Comparison of ENCODE assay signal across 13 mouse cellular contexts in the genomic region with DNA sequence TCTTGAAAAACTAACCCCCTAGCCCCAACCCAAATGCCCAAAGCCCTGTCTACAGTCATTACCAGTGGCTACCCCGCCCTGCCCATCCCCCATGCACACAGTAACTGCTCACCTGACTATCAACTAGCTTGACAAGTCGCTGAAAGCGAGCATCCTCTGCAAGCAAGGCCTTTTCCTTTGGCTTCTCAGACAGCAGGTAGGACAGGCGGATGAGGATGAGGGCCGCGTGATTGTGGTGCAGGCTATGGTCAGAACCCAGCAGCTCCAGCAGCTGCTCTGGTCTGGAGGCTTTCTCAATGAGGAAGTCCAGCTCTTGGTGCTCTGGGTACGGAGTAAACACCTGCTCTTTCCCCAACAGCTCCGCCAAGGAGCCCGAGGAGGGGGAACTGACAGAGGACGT. TPM values are rescaled to one million over a fixed set of nuclear protein-coding genes. Genes with fewer than 3 reads are reported as not detected.
DNase-seq lines count a peak whose midpoint lies in the region; ATAC-seq and TF ChIP-seq lines count a peak whose summit lies in the region.
"Had no signal": no experiment of that assay in that cellular context is flagged by ENCODE, and none has a peak within 500 bp of the region (broad histone marks: within the 10 kb centered on the region; RNA-seq: fewer than 3 reads in every experiment).

No protein-coding gene starts in this region.

- H3K79me2 ChIP-seq in MEL (ENCODE audit: control insufficient read depth, insufficient read depth, low read length, poor library complexity): peaks cover 58% of the 10 kb centered on the region
- peaks cover 51% of the 10 kb centered on the region for H3K79me2 ChIP-seq in myocyte (ENCODE audit: control insufficient read depth, insufficient read depth)

- peak overlapping the region; percentile 91 for H3K4me2 ChIP-seq in heart, postnatal 0 days (ENCODE audit: low read depth, low read length)
- H3K4me2 ChIP-seq in intestine, embryonic 16.5 days (ENCODE audit: low read depth, low read length): peak overlapping the region; percentile 72
- peak overlapping the region; percentile 98 for H3K4me2 ChIP-seq in myocyte (ENCODE audit: low read depth)

- ATAC-seq in heart, postnatal 0 days (ENCODE audit: insufficient read depth, low read depth): no peak
- ATAC-seq in intestine, embryonic 16.5 days: no peak
- ATAC-seq: lung, postnatal 0 days had no signal

- H3K9ac ChIP-seq in heart, postnatal 0 days (replicated peaks; ENCODE audit: low read depth, low read length): no peak overlapping the region
- H3K9ac ChIP-seq in MEL (ENCODE audit: control insufficient read depth, low read depth, low read length, poor library complexity, severe bottlenecking): peak overlapping the region; percentile 92
- peak overlapping the region; percentile 87; the same call in 1 of the 2 replicates for H3K9ac ChIP-seq in intestine, embryonic 16.5 days (ENCODE audit: low read depth, low read length)
- H3K9ac ChIP-seq: embryonic facial prominence, embryonic 15.5 days had no signal

- WGBS in heart, postnatal 0 days: 75% methylated on average over 10 of the region's 10 CpGs
- 76% methylated on average over 10 of the region's 10 CpGs for WGBS in intestine, embryonic 16.5 days

- H3K27me3 ChIP-seq in heart, postnatal 0 days (ENCODE audit: control insufficient read depth, insufficient read depth, low read length): no peaks in the 10 kb centered on the region
- H3K27me3 ChIP-seq in MEL (ENCODE audit: control insufficient read depth in 1 of 2, insufficient read depth in 2 of 2, low read length in 2 of 2): no peaks in the 10 kb centered on the region
- no peaks in the 10 kb centered on the region for H3K27me3 ChIP-seq in intestine, embryonic 16.5 days (replicated peaks; ENCODE audit: control insufficient read depth, insufficient read depth, low read length)
- no peaks in the 10 kb centered on the region for H3K27me3 ChIP-seq in myocyte (ENCODE audit: control insufficient read depth, insufficient read depth, insufficient read length)
- H3K27me3 ChIP-seq: embryonic facial prominence, embryonic 15.5 days had no signal

- 0 out of 4 replicates have a peak, but pooled peaks of 1 of the 2 experiments have one; percentile 5 for TF ChIP-seq POLR2A in MEL (IDR thresholded peaks at IDR 0.05; ENCODE audit: control insufficient read depth in 1 of 2, insufficient read depth in 1 of 2, low read depth in 1 of 2, low read length in 2 of 2, poor library complexity in 1 of 2)
- no peak for TF ChIP-seq POLR2A in myocyte (IDR thresholded peaks at IDR 0.05; ENCODE audit: insufficient read length, low read depth)

- DNase-seq in heart, postnatal 0 days (ENCODE audit: low spot score): no peak
- no peak for DNase-seq in heart, postnatal 10 days
- DNase-seq in MEL (ENCODE audit: low read depth, low spot score): peak; percentile 63
- DNase-seq in adrenal gland, adult 18-20 months (ENCODE audit: low spot score in 2 of 2): no peak
- DNase-seq in spleen, postnatal 14 days (ENCODE audit: low spot score in 2 of 2): no peak
- DNase-seq: thymus, postnatal 4 days had no signal

- no peak overlapping the region for H3K27ac ChIP-seq in heart, postnatal 0 days (ENCODE audit: low read depth)
- peak overlapping the region; percentile 92 for H3K27ac ChIP-seq in MEL (ENCODE audit: control insufficient read depth, low read depth, low read length)
- H3K27ac ChIP-seq in intestine, embryonic 16.5 days (ENCODE audit: low read length): no peak overlapping the region
- H3K27ac ChIP-seq: embryonic facial prominence, embryonic 15.5 days had no signal

- H3K4me1 ChIP-seq in heart, postnatal 0 days (ENCODE audit: control insufficient read depth, insufficient read depth): peaks cover 24% of the 10 kb centered on the region
- peaks cover 11 to 27% of the 10 kb centered on the region in 2 experiments for H3K4me1 ChIP-seq in MEL (ENCODE audit: control insufficient read depth in 1 of 2, insufficient read depth in 2 of 2, low read length in 2 of 2)
- H3K4me1 ChIP-seq in intestine, embryonic 16.5 days (ENCODE audit: control insufficient read depth, insufficient read depth, low read length): peaks cover 20% of the 10 kb centered on the region

- no peak for TF ChIP-seq EP300 in heart, postnatal 0 days (IDR thresholded peaks at IDR 0.05; ENCODE audit: low read depth)
- TF ChIP-seq EP300 in MEL (IDR thresholded peaks at IDR 0.05; ENCODE audit: low read depth in 1 of 2, low read length in 2 of 2): 0 out of 4 replicates have a peak, but pooled peaks of 1 of the 2 experiments have one; percentile 1

- peak overlapping the region; percentile 84 for H3K4me3 ChIP-seq in heart, postnatal 0 days (ENCODE audit: low read depth, low read length)
- H3K4me3 ChIP-seq in MEL (ENCODE audit: control insufficient read depth in 1 of 2, insufficient read depth in 1 of 2, low read depth in 2 of 2, low read length in 2 of 2) (peak overlapping the region; percentile 77 to 92), myocyte (peak overlapping the region; percentile 98)
- peak overlapping the region; percentile 78 for H3K4me3 ChIP-seq in intestine, embryonic 16.5 days (ENCODE audit: low read length)

- no peak for TF ChIP-seq CTCF in heart, postnatal 0 days (IDR thresholded peaks at IDR 0.05; ENCODE audit: low read depth)
- TF ChIP-seq CTCF in MEL (IDR thresholded peaks at IDR 0.05 in 2 of 3, conservative IDR thresholded peaks at IDR 0.05 in 1 of 3; ENCODE audit: control insufficient read depth in 1 of 3, insufficient read depth in 1 of 3, low read depth in 2 of 3, low read length in 3 of 3, poor library complexity in 1 of 3, severe bottlenecking in 1 of 3): no peak

- no peak for TF ChIP-seq RAD21 in MEL (IDR thresholded peaks at IDR 0.05; ENCODE audit: low read depth, low read length)

- intact Hi-C loops in heart, postnatal 10 days (cut with DNase I): no loop called here

- H3ac ChIP-seq in myocyte (ENCODE audit: control insufficient read depth, insufficient read length): no peak overlapping the region

- H3K36me3 ChIP-seq in heart, postnatal 0 days (replicated peaks; ENCODE audit: control insufficient read depth, insufficient read depth, low read length): peaks cover 62% of the 10 kb centered on the region
- H3K36me3 ChIP-seq in MEL (ENCODE audit: control insufficient read depth in 1 of 2, insufficient read depth in 2 of 2, low read length in 2 of 2) (peaks cover 31 to 34% of the 10 kb centered on the region in 2 experiments), myocyte (ENCODE audit: control insufficient read depth, insufficient read depth) (peaks cover 34% of the 10 kb centered on the region)
- H3K36me3 ChIP-seq in intestine, embryonic 16.5 days (ENCODE audit: control insufficient read depth, insufficient read depth, low read length): peaks cover 31% of the 10 kb centered on the region

- no peaks in the 10 kb centered on the region for H3K9me3 ChIP-seq in heart, postnatal 0 days (replicated peaks; ENCODE audit: control insufficient read depth, low read length)
- H3K9me3 ChIP-seq in MEL (replicated peaks; ENCODE audit: insufficient read depth, low read length): no peaks in the 10 kb centered on the region
- H3K9me3 ChIP-seq in intestine, embryonic 16.5 days (ENCODE audit: control insufficient read depth, low read length): no peaks in the 10 kb centered on the region
- H3K9me3 ChIP-seq: embryonic facial prominence, embryonic 15.5 days had no signal

TF ChIP-seq in MEL, 35 proteins besides CTCF, POLR2A, EP300 and RAD21 (continues in another document):
- no peak for TF ChIP-seq SMC3 (IDR thresholded peaks at IDR 0.05; ENCODE audit: low read depth, low read length)

RNA-seq across cellular contexts. Expression of a gene that starts 2.2 kb away (rescaled TPM):
- 62.5 and 82.9 TPM in 2 replicates for total RNA-seq in heart, postnatal 0 days (2014; rRNA removed; ENCODE audit: low replicate concordance)
- 52.5 and 65.8 TPM in 2 replicates for polyA plus RNA-seq in heart, postnatal 0 days (2015; fragmentation: Nextera tagmentation; extraction: Ambion mirVana)
- 100 to 1,000 TPM; 103 to 106 TPM for total RNA-seq in heart, postnatal 10 days (2021)
- 191 and 192 TPM in 2 replicates for total RNA-seq in MEL (2012; rRNA removed)
- polyA plus RNA-seq in MEL (2012; ENCODE audit: insufficient read depth in 1 of 2, insufficient read length in 2 of 2, low read depth in 1 of 2, low replicate concordance in 2 of 2, missing spikeins in 1 of 2): 100 to 1,000 TPM; 278 to 756 TPM
- polyA plus RNA-seq in intestine, embryonic 16.5 days (2015; fragmentation: Nextera tagmentation; extraction: Ambion mirVana): 64.0 and 64.2 TPM in 2 replicates
- polyA plus RNA-seq in myocyte (2012; fragmentation: generic; extraction: Trizol): 71.7 TPM
- total RNA-seq in adrenal gland, adult 18-20 months (2021): 10 to 100 TPM; 67.7 to 77.0 TPM

RNA-seq across cellular contexts. Expression of a gene that starts 14.7 kb away (rescaled TPM):
- total RNA-seq in heart, postnatal 0 days (2014; rRNA removed; ENCODE audit: low replicate concordance): not detected in 2 replicates
- not detected in 2 replicates for polyA plus RNA-seq in heart, postnatal 0 days (2015; fragmentation: Nextera tagmentation; extraction: Ambion mirVana)
- not detected for total RNA-seq in heart, postnatal 10 days (2021)
- total RNA-seq in MEL (2012; rRNA removed): not detected in 2 replicates
- polyA plus RNA-seq in MEL (2012; ENCODE audit: insufficient read depth in 1 of 2, insufficient read length in 2 of 2, low read depth in 1 of 2, low replicate concordance in 2 of 2, missing spikeins in 1 of 2): not detected
- not detected in 2 replicates for polyA plus RNA-seq in intestine, embryonic 16.5 days (2015; fragmentation: Nextera tagmentation; extraction: Ambion mirVana)
- not detected for polyA plus RNA-seq in myocyte (2012; fragmentation: generic; extraction: Trizol)
- not detected for total RNA-seq in adrenal gland, adult 18-20 months (2021)
- total RNA-seq: hematopoietic stem cell, adult 5-6 weeks; layer of hippocampus, adult 8-10 months had no signal
- polyA plus RNA-seq: embryonic facial prominence, embryonic 15.5 days; lung, postnatal 0 days; neural tube, embryonic 11.5 days had no signal

RNA-seq across cellular contexts. Expression of a gene that starts 17.9 kb away (rescaled TPM):
- total RNA-seq in heart, postnatal 0 days (2014; rRNA removed; ENCODE audit: low replicate concordance): 0.95 and 2.5 TPM in 2 replicates
- polyA plus RNA-seq in heart, postnatal 0 days (2015; fragmentation: Nextera tagmentation; extraction: Ambion mirVana): 1.2 TPM in 2 replicates
- 1 to 10 TPM in 1 of 2 experiments, under 1 TPM in 1; 0.60 to 1.1 TPM for total RNA-seq in heart, postnatal 10 days (2021)
- total RNA-seq in MEL (2012; rRNA removed): 0.10 and 0.12 TPM in 2 replicates
- polyA plus RNA-seq in MEL (2012; ENCODE audit: insufficient read depth in 1 of 2, insufficient read length in 2 of 2, low read depth in 1 of 2, low replicate concordance in 2 of 2, missing spikeins in 1 of 2): under 1 TPM in 1 of 2 experiments, not detected in 1; 0.32 TPM
- polyA plus RNA-seq in intestine, embryonic 16.5 days (2015; fragmentation: Nextera tagmentation; extraction: Ambion mirVana): 5.5 and 7.1 TPM in 2 replicates
- 1.00 TPM for polyA plus RNA-seq in myocyte (2012; fragmentation: generic; extraction: Trizol)
- 1 to 10 TPM; 1.6 to 1.9 TPM for total RNA-seq in adrenal gland, adult 18-20 months (2021)

RNA-seq across cellular contexts. Expression of a gene that starts 34.6 kb away (rescaled TPM):
- total RNA-seq in heart, postnatal 0 days (2014; rRNA removed; ENCODE audit: low replicate concordance): 4.6 and 16.9 TPM in 2 replicates
- 5.0 TPM in 2 replicates for polyA plus RNA-seq in heart, postnatal 0 days (2015; fragmentation: Nextera tagmentation; extraction: Ambion mirVana)
- 1 to 10 TPM; 4.7 to 5.4 TPM for total RNA-seq in heart, postnatal 10 days (2021)
- total RNA-seq in MEL (2012; rRNA removed): not detected in 2 replicates
- polyA plus RNA-seq in MEL (2012; ENCODE audit: insufficient read depth in 1 of 2, insufficient read length in 2 of 2, low read depth in 1 of 2, low replicate concordance in 2 of 2, missing spikeins in 1 of 2): not detected
- 4.6 and 5.2 TPM in 2 replicates for polyA plus RNA-seq in intestine, embryonic 16.5 days (2015; fragmentation: Nextera tagmentation; extraction: Ambion mirVana)
- 0.19 TPM for polyA plus RNA-seq in myocyte (2012; fragmentation: generic; extraction: Trizol)
- total RNA-seq in adrenal gland, adult 18-20 months (2021): 10 to 100 TPM; 18.8 to 20.3 TPM
- total RNA-seq: hematopoietic stem cell, adult 5-6 weeks had no signal
